Mouse (Mus musculus) forebrain, embryonic 11.5 days (tissue): ENCODE measurements around the gene Ddb1. TPM values are rescaled to one million over a fixed set of nuclear protein-coding genes. Genes with fewer than 3 reads are reported as not detected.

ENCODE experiments used
- ATAC-seq: fragments of 200-750 bp; cut with Nextera tagmentation; replicated peaks from 2 replicates; pipeline ENCODE4 v1.8.0; 2017; ENCODE audit warnings: moderate TSS enrichment; ENCODE audit not compliant: low FRiP score
- DNase-seq: peaks from one replicate; pipeline ENCODE4 v3.0.0-alpha.2; 2017; ENCODE audit warnings: low spot score
- H3K27ac ChIP-seq: fragments of 300-500 bp; sonication (generic); 2 replicates; pipeline ENCODE4 v1.5.1; 2014; ENCODE audit warnings: low read depth, low read length
- H3K27me3 ChIP-seq: fragments of 300-500 bp; sonication (generic); 2 replicates; pipeline ENCODE4 v1.6.1; 2014; ENCODE audit warnings: mild to moderate bottlenecking, low read length, mixed read lengths; ENCODE audit not compliant: control insufficient read depth, insufficient read depth
- H3K36me3 ChIP-seq: fragments of 300-500 bp; sonication (generic); 2 replicates; pipeline ENCODE4 v1.6.1; 2014; ENCODE audit warnings: mild to moderate bottlenecking, low read length, moderate library complexity, mixed read lengths; ENCODE audit not compliant: control insufficient read depth, insufficient read depth
- H3K4me1 ChIP-seq: fragments of 300-500 bp; sonication (generic); replicated peaks from 2 replicates; pipeline ENCODE4 v1.6.1; 2014; ENCODE audit warnings: low read length, mixed read lengths; ENCODE audit not compliant: control insufficient read depth, insufficient read depth
- H3K4me2 ChIP-seq: fragments of 300-500 bp; sonication (generic); 2 replicates; pipeline ENCODE4 v1.6.1; 2014; ENCODE audit warnings: low read depth, mild to moderate bottlenecking, low read length, moderate library complexity, mixed read lengths; ENCODE audit not compliant: severe bottlenecking
- H3K4me3 ChIP-seq: fragments of 300-500 bp; sonication (generic); 2 replicates; pipeline ENCODE4 v1.5.1; 2014; ENCODE audit warnings: low read depth, low read length
- H3K9ac ChIP-seq: fragments of 300-500 bp; sonication (generic); 2 replicates; pipeline ENCODE4 v1.6.1; 2014; ENCODE audit warnings: low read length
- H3K9me3 ChIP-seq: fragments of 300-500 bp; sonication (generic); 2 replicates; pipeline ENCODE4 v1.6.1; 2016; ENCODE audit warnings: low read length, mixed read lengths; ENCODE audit not compliant: control insufficient read depth
- WGBS: fragments of 180-500 bp; shearing (Covaris S2); extraction: QIAGEN DNeasy Blood & Tissue Kit; methylation state at CpG from one replicate; pipeline ENCODE4 v1.1.7; 2014; 5-methylcytosine and 5-hydroxymethylcytosine counted together
- polyA plus RNA-seq: library from polyadenylated mRNA; unstranded; fragments of >200 nt; fragmentation: Nextera tagmentation; extraction: Ambion mirVana; gene quantifications from 2 replicates; pipeline ENCODE4 v1.2.1, GENCODE M21; 2014

The Ddb1 gene
- polyA plus RNA-seq, 1 experiment from 2014 or later, result 392 TPM

- peaks cover 2% of the 10 kb centered on the region; the same call in 1 of the 2 replicates for H3K36me3 ChIP-seq
- peak overlapping the region; percentile 85 for H3K9ac ChIP-seq
- peak overlapping the region; percentile 53 for H3K4me2 ChIP-seq
- no peaks in the 10 kb centered on the region for H3K9me3 ChIP-seq
- H3K27ac ChIP-seq, result peak overlapping the region; percentile 93
- peak overlapping the region; percentile 28 for H3K4me3 ChIP-seq
- DNase-seq, result peak; percentile 94
- 2% methylated on average over 9 of the region's 9 CpGs for WGBS
- no peaks in the 10 kb centered on the region for H3K27me3 ChIP-seq
- ATAC-seq, result peak; percentile 64
- H3K4me1 ChIP-seq, result peaks cover 12% of the 10 kb centered on the region
Observed at GRCm38 (mm10) chr19:10602787-10603186, 2.3 kb upstream of the Ddb1 start.

- no peak overlapping the region for H3K9ac ChIP-seq
- H3K4me1 ChIP-seq, result peaks cover 12% of the 10 kb centered on the region
- no peak for ATAC-seq
Observed at GRCm38 (mm10) chr19:10603660-10604523, 1.2 kb upstream of the Ddb1 start.

GRCm38 (mm10) chr19:10604534-10604933, 593 bp upstream of the Ddb1 start:
- Histone ChIP-seq H3K4me1 (peaks cover 12% of the 10 kb centered on the region), H3K27me3 (no peaks in the 10 kb centered on the region), H3K9ac (peak overlapping the region; percentile 96), H3K9me3 (no peaks in the 10 kb centered on the region), H3K4me2 (peak overlapping the region; percentile 76), H3K4me3 (peak overlapping the region; percentile 96), H3K36me3 (peaks cover 10% of the 10 kb centered on the region; the same call in 1 of the 2 replicates), H3K27ac (peak overlapping the region; percentile 85; the same call in 1 of the 2 replicates)
- ATAC-seq (0 out of 2 replicates have a peak, but pooled peaks have one; percentile 0), DNase-seq (no peak)
- 69% methylated on average over 3 of the region's 3 CpGs for WGBS

More at GRCm38 (mm10) chr19:10603660-10604523, 1.2 kb upstream of the Ddb1 start:
- Histone ChIP-seq H3K9me3 (no peaks in the 10 kb centered on the region), H3K27me3 (no peaks in the 10 kb centered on the region), H3K27ac (no peak overlapping the region), H3K4me2 (no peak overlapping the region), H3K36me3 (peaks cover 10% of the 10 kb centered on the region; the same call in 1 of the 2 replicates), H3K4me3 (no peak overlapping the region)
- DNase-seq, result no peak
- 85% methylated on average over 18 of the region's 18 CpGs for WGBS

GRCm38 (mm10) chr19:10605901-10606622, 935 bp downstream of the Ddb1 start:
- Histone ChIP-seq H3K27me3 (no peaks in the 10 kb centered on the region), H3K9me3 (no peaks in the 10 kb centered on the region), H3K27ac (peak overlapping the region; percentile 72; the same call in 1 of the 2 replicates), H3K36me3 (peaks cover 15% of the 10 kb centered on the region; the same call in 1 of the 2 replicates), H3K9ac (peak overlapping the region; percentile 96), H3K4me2 (peak overlapping the region; percentile 76), H3K4me1 (peaks cover 12% of the 10 kb centered on the region), H3K4me3 (peak overlapping the region; percentile 96)
- DNase-seq, result peak; percentile 61
- 8% methylated on average over 20 of the region's 20 CpGs for WGBS
- no peak for ATAC-seq

- DNase-seq, result no peak
- H3K36me3 ChIP-seq, result peaks cover 28% of the 10 kb centered on the region
Observed at GRCm38 (mm10) chr19:10608573-10609240, 3.6 kb downstream of the Ddb1 start.

GRCm38 (mm10) chr19:10634106-10634871, 29.2 kb downstream of the Ddb1 start, which contains the start of gene Vwce:
TSS of gene Vwce (plus strand) at chr19:10634213.
- H3K4me3 ChIP-seq, result peak within 1 kb of the TSS; percentile 34
- H3K27ac ChIP-seq, result no peak within 1 kb of the TSS
- DNase-seq, result peak; percentile 81
- H3K27me3 ChIP-seq, result no peaks in the 10 kb centered on the region
- peaks cover 7% of the 10 kb centered on the region; the same call in 1 of the 2 replicates for H3K36me3 ChIP-seq
- peak within 1 kb of the TSS; percentile 89 for H3K4me2 ChIP-seq
- 2% methylated on average over 32 of the region's 32 CpGs for WGBS
- H3K4me1 ChIP-seq, result peaks cover 4% of the 10 kb centered on the region; the same call in 1 of the 2 replicates
- peak within 1 kb of the TSS; percentile 60 for H3K9ac ChIP-seq
- peak; percentile 84 for ATAC-seq
- no peaks in the 10 kb centered on the region for H3K9me3 ChIP-seq

More at GRCm38 (mm10) chr19:10608573-10609240, 3.6 kb downstream of the Ddb1 start:
- Histone ChIP-seq H3K9ac (no peak overlapping the region), H3K4me3 (no peak overlapping the region), H3K4me1 (peaks cover 12% of the 10 kb centered on the region), H3K4me2 (no peak overlapping the region), H3K27me3 (no peaks in the 10 kb centered on the region), H3K27ac (no peak overlapping the region), H3K9me3 (no peaks in the 10 kb centered on the region)
- ATAC-seq, result no peak
- 95% methylated on average over 5 of the region's 5 CpGs for WGBS

- peak overlapping the region; percentile 34 for H3K4me3 ChIP-seq
- H3K4me1 ChIP-seq, result peaks cover 4% of the 10 kb centered on the region; the same call in 1 of the 2 replicates
- H3K4me2 ChIP-seq, result peak overlapping the region; percentile 89
- H3K27ac ChIP-seq, result no peak overlapping the region
- H3K9ac ChIP-seq, result peak overlapping the region; percentile 60
- peaks cover under 1% of the 10 kb centered on the region; the same call in 1 of the 2 replicates for H3K36me3 ChIP-seq
- no peaks in the 10 kb centered on the region for H3K9me3 ChIP-seq
- peak; percentile 78 for DNase-seq
- H3K27me3 ChIP-seq, result no peaks in the 10 kb centered on the region
- WGBS, result 2% methylated on average over 21 of the region's 21 CpGs
- ATAC-seq, result peak; percentile 81
Observed at GRCm38 (mm10) chr19:10634872-10635318, 29.8 kb downstream of the Ddb1 start.
